Mouse (Mus musculus) kidney, postnatal 36 days (tissue): ENCODE results near the gene Atp11b.

Source experiments
- DNase-seq, 2 experiments: peaks; one replicate each; pipeline ENCODE4 v3.0.0; 2021 to 2022; ENCODE audit warnings: mixed read lengths in 2 of 2

Gene Atp11b

GRCm38 (mm10) chr3:35753825-35754767, at the start of gene Atp11b:
Gene Atp11b, plus strand, starts transcription at chr3:35754106.
- DNase-seq, result peak; percentile 80 to 89

DNA sequence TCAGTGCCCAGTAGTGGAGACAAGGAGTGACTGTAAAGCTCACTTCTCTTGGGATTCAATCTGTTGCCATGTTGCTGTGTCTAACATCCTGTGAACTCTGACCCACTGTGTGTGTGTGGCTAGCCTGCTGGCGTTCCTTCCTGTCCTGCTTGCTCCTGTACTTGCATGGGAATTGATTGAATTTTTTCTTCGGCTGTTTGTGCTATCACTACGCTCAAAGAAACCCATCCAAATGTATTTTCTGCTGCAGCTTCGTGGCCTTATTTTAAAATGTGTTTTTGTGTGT, 49.6 kb upstream of the Atp11b start:
- no peak for DNase-seq

DNA sequence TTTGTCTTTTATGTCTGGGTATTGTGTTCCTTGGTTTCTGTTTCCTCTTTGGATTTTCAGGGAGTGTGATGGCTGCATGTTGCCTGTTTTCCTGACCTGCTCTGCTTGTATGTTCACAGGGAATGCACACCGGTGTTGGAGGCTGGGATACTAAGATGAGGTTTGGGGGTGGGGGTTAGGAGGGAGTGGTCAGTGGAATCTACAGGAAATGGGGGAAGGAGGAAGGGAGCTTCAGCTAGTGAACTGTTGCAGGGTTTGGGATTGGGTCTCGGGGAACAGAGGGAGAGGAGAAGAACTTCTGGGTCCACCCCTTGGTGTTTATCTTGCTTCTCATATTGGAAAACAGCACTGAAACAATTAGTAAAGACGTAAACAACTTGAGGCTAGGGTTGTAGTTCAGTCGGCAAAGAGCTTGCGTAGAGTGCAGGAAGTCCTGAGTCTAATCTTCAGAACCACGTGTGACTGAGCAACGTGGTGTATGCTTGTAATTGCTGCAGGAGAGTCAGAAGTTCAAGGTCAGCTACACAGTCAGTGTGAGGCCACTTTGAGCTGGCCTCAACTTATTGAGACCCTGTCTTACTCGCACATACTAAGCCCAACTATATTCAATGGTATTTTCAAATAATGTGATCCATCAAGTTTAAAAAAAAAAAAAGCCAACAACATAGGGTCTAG, 34.2 kb upstream of the Atp11b start:
- DNase-seq, result no peak

DNA sequence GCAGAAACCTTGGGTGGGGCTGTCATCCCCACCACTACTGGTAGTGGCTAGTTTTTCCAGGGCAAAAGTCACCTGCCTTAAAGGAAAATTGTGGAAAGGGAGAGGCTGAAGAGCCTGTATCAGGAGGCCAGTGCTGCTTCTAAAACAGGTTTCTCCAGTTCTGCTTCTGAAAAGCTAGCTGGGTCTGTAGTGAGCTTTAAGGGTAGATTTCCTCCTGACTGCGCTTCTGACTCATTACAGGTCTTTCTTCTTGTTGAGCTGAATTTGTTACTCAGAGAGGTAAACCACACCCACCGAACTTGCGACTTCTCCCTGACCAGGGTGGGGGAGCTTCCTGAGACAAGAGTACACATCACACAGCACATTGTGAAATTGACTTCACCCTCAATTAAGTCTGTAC, 33.1 kb upstream of the Atp11b start:
- no peak for DNase-seq

GRCm38 (mm10) chr3:35721818-35722446, 32.0 kb upstream of the Atp11b start:
- no peak for DNase-seq

- no peak for DNase-seq
Measured at GRCm38 (mm10) chr3:35722811-35723210, 31.1 kb upstream of the Atp11b start.

GRCm38 (mm10) chr3:35723586-35724322, 30.2 kb upstream of the Atp11b start:
- no peak for DNase-seq

- no peak for DNase-seq
Measured at GRCm38 (mm10) chr3:35725096-35725495, 28.8 kb upstream of the Atp11b start.

DNA sequence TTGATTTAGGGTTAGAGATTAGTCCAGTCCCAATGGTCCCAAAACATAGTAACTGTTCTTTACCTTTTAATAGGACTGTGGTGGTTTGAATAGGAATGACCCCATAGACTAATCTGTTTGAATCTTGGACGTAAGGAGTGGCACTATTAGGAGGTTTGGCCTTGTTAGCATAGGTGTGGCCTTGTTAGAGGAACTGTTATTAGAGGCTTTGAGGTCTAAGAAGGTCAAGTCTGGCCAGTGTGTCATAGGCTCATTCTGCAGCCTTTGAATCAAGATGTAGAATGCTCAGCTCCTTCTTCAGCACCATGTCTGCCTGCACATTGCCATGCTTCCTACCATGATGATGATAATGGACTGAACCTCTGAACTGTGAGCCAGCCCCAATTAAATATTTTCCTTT, 27.0 kb upstream of the Atp11b start:
- DNase-seq, result no peak

GRCm38 (mm10) chr3:35729490-35729889, 24.4 kb upstream of the Atp11b start:
- no peak for DNase-seq

DNA sequence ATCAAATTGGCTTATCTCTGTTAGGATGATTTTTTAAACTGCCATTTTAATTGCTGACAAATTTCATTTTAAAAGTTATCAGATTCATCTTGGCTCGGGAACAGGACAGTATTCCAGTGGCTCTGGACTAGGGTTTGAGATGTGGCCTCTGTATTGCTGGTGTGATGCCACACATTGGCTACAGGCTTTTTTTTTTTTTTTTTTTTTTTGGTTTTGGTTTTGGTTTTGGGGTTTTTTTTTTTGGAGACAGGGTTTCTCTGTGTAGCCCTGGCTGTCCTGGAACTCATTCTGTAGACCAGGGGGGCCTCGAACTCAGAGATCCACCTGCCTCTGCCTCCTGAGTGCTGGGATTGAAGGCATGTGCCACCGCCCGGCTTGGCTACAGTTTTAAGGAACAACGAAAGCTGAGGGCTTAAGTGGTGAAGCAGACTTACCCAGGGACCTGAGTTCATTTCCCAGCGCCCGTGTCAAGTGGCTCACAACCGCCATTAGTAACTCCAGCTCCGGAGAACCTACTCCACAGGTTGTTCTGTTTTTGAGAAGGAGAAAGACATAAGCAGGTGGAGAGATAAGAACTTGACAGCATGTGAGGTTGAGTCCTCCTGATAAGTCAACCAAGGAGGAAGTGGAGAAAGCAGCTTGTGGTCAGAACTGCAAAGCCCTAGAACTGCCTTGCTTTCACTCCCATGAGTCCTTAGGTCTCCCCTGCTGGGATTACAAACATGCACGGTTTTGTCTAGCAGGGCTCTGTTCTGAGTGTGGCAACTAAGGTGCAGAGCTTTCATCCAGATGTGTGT, 21.7 kb upstream of the Atp11b start:
- DNase-seq, result no peak

DNA sequence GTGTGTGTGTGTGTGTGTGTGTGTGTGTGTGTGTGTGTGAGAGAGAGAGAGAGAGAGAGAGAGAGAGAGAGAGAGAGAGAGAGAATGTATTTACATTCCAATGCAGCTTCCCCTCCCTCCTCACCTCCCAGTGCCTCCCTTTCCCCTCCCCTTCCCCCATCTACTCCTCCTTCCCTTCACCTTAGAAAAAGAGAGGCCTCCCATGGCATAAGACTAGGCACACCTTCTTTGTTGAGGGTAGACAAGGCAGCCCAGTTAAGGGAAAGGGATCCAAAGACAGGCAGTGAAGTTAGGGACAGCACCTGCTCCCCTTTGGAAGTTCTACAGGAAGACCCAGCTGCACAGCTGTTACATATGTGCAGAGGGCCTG, 21.1 kb upstream of the Atp11b start:
- no peak for DNase-seq

DNA sequence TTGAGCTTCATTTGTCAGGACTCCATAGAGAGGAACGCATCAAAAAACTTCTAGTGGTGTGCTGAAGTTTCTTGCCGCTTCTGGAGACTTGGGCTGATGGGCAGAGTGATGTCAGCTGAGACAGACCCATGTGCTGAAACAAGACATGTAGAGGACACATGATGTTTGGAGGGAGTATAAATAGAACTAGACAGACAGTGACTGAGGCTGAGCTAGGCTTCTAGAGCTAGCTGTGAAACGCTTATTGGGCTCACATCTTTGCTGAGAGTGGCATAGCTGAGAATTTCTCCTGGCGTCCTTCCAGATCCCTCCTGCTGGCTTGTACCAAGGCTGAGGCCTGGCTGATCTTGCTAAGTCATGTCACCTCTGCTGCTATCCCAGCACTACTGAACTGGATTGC, 19.4 kb upstream of the Atp11b start:
- DNase-seq, result no peak

DNA sequence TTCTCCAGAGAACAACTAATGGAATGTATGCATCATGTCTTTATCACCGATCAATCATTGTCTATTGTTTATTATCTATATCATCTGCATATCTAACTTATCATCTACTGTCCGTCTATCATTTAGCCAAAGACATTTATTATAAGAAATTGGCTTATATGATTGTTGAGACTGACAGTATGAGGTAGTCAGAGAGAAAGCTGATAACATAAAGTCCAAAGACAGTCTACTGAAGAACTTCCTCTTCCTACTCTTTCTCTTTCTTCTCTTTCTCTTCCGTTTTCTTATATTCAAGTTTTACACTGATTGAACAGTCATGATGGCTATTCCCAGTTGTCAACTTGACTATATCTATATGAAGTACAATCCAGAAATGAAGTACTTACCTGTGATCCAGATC, 15.8 kb upstream of the Atp11b start:
- no peak for DNase-seq

DNA sequence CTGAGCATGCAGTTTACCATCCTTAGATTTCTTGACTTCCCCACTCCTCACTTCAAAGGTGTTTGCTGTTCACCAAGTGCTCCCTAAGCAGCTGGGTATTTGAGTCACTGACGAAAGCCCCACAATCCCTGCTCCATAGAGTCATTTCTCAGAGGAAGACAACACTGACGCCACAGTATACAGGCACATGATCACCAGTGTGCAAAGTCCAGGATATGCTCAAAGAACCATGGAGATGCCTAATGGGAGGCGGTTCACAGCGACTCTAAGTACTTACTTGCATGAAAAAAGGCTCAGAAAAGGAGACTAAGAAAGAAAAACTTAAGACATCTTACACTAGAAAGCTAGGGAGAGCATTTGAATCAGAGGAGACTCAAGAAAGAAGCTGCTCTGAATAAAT, 8.9 kb upstream of the Atp11b start:
- DNase-seq, result peak; percentile 63 to 64

DNA sequence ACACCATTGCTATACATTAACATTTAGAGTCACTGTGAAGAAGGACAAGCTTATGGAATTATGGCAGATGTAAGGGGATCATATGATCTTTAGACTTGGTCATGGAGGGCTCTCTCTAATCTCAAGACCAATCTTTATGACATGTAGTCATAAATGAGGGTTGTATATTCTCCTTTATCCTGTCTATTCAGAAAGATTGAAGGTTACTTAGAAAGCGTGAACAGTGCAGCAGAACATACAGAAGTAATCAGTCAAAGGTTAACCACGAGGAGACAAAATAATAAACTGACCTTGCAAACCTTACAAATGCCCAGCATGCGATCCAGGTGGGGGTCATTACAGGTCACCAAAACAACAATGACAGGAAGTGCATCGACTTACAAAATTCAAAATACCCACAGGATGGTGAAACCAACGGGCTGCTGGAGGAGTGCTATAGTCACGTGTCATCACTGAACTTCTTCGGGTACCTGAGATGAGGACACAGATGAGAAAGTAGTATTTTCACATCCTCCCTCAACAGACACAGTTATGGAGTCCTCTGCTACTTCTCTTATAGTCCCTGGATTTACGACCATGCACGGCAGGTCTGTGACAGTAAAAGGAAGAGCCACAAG, 7.0 kb upstream of the Atp11b start:
- no peak for DNase-seq

- peak in 1 of 2 experiments; percentile 40 for DNase-seq
Measured at GRCm38 (mm10) chr3:35750286-35750685, 3.6 kb upstream of the Atp11b start.

DNA sequence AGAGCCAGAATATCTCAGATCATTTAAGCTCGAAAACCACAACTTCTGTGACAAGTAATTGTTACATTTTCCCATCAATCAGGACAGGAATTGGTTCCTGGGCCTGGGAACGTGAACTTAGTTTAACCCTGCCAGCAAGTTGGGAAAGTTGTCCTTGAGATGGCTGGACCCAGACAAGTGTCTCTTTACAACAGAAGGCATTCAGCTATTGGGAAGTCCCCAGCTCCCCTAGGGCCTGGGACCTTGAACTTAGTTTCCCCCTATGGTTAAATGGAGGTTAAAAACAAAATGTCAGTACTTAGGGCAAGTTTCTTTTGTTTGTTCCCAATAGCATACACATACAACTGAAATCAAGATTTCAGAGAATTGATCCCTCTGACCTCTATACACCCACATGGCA, 2.2 kb upstream of the Atp11b start:
- DNase-seq, result no peak

DNA sequence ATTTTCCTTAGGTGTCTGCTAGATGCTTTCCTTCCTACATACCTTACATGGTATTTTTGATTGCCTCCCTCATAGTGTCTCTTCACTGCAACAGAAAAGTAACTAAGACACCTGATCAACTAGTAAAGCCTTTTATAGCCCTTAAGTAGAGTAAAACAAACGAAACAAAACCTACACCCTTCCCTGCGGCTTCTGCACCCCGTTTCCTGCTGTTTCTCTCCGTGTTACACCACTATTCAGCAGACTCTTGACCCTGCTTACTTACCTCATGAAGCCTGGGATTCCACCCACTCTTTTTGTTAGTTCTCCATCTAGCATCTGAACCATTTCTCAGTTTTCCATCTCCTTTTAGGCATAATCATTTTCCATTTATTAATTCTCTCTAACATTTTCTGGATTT, 8.8 kb downstream of the Atp11b start:
- no peak for DNase-seq

DNA sequence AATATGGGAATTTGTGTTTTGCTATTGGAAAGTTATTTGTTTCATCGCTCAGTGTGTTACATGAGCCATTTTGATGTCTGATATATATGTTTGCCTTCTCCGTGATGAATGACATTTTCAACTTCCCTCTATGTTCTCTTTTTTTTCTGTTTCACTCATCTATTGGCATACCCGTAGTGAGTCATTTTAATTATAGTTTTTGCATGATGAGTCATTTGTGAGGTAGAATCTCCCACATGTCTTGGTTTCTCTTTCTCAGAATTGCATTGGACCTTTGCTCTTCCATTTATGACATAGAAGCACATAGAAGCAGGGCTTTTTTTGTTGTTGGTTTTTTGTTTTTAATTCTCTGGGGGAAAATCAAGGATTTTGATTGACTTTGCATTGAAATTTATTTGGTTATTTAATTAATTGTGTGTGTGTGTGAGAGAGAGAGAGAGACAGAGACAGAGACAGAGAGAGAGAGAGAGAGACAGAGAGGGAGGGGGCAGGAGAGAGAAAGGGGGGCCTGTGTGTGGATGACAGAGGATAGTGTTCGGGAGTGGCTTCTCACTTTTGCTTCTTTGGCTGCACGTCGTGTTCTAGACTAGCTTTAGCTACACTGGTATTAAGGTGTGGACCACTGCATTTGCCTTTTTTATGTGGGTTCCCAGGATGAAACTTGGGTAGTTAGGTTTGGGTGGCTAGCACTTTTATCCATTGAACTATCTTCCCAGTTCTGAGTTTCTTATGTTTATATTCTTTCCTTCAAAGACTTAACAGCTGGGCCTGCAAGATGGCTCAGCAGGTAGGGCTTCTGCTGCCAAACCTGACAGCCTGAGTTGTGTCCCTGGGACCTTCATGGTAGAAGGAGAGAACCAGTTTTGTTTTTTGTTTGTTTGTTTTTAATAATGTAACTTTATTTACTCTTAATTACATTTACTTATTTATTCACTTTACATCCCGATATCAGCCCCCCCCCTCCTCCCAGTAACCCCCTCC, 11.0 kb downstream of the Atp11b start:
- DNase-seq, result no peak

DNA sequence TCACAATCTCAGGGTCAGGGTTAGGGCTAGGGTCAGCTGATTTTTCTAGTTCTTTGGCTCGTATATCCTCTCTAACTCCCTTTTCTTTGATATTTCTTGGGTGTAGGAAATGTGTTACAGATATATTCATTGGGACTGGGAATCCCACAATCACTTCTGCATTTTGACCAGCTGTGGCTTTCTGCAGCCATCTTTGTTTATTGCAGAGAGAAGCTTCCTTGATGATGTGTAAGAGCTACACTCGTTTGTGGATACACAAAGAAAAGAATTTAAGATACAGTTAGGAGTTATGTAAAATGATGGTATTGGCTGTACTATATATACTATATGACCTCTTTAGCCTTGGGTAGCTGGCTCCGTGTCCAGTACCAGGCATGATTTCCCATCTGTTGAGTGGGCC, 25.8 kb downstream of the Atp11b start:
- no peak for DNase-seq
